Mouse (Mus musculus) bone marrow, adult 2 months (tissue): ENCODE results near the gene Gan.

Source experiments
- CTCF ChIP-seq: fragments of 200-500 bp; IDR thresholded peaks from 2 replicates; pipeline ENCODE4 v1.5.1; 2011; ENCODE audit warnings: low read length, control low read depth; ENCODE audit not compliant: control insufficient read depth, insufficient read depth
- POLR2A ChIP-seq: fragments of 200-500 bp; IDR thresholded peaks from 2 replicates; pipeline ENCODE4 v1.6.1; 2011; ENCODE audit warnings: low read depth, mild to moderate bottlenecking, control low read depth, low read length, borderline replicate concordance; ENCODE audit not compliant: control insufficient read depth

DNA sequence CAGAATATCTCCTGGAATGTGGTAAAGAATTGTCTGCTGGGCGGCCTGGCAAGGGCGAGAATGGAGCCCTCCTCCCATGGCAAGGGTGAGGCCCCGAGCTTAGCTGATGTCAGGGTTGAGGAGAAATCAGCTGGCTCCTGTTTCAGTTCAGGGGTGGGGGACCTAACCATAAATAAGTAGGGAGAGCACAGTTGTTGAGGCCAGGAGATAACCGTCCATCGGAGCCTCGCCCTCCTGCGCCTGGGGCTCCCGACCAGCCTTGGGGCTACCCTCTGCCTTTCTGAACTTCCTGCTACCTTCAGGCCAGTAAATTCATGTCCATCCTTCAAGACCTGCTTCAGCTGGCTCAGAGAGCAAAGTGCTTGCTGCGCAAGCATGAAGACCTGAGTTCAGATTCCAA is 10.4 kb downstream of the Gan start:
- TF ChIP-seq CTCF (no peak), POLR2A (no peak)
